Mouse (Mus musculus): ENCODE measurements at regions not wholly inside any gene's neighbourhood (a gene's known extent, or its start where the extent isn't known, plus 50 kb on each side); places are given as distances from the start of the nearest gene placed in this dataset.
A peak's percentile ranks its signal among the peaks of the same experiment; 100 is the strongest.

GRCm38 (mm10) chr9:115561207-115561606 lies 251.0 kb upstream of the Stt3b start:
- 0 out of 4 replicates have a peak, but pooled peaks have one; percentile 17 to 25 for ATAC-seq (replicated peaks in 1 of 2; ENCODE audit: insufficient read depth in 1 of 2, low FRiP score in 2 of 2, low TSS enrichment in 1 of 2, low read depth in 1 of 2, poor library complexity in 2 of 2, severe bottlenecking in 2 of 2)

DNA sequence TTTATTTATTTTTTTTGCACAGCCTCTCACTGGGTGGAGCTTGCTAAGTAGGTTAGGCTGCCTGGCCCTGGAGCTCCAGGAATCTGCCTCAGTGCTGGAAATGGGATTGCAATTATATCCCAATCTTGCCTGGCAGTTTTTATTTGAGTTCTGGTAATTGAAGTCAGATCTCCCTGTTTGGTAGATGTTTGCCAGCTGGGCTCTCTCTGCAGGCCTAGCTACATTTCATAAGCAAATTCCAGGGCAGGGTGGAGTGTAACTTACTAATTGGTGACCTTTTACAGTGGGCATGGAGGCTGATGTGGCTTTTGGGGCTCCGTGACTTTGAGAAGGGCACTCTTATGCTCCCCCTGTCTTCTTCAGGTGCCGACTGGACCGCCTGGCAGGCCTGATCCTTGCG lies 252.6 kb upstream of the Stt3b start:
- no peak for ATAC-seq (replicated peaks in 1 of 2; ENCODE audit: insufficient read depth in 1 of 2, low FRiP score in 2 of 2, low TSS enrichment in 1 of 2, low read depth in 1 of 2, poor library complexity in 2 of 2, severe bottlenecking in 2 of 2)

DNA sequence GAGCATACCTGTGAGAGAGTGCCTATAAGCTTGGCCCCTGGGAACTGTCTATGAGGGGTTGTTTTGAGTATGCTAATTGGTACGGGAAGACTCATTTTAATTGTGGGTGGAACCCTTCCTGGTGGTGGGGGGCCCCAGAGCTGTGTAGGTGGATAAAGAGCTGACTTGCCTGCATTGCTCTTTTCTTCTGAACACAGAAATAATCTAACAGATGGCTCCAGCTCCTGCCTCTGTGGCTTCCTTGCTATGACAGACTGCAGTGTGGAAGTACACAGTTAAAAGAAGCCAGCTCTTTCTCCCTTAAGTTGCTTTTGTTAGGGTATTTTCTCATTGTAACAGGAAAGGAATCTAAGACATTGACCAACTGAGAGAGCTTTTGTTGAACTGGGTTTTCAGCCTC lies 254.1 kb upstream of the Stt3b start:
- no peak for ATAC-seq (replicated peaks in 1 of 2; ENCODE audit: insufficient read depth in 1 of 2, low FRiP score in 2 of 2, low TSS enrichment in 1 of 2, low read depth in 1 of 2, poor library complexity in 2 of 2, severe bottlenecking in 2 of 2)

GRCm38 (mm10) chr9:115568693-115569334 lies 258.6 kb upstream of the Stt3b start:
- peak; percentile 70 to 71 for ATAC-seq (replicated peaks in 1 of 2; ENCODE audit: insufficient read depth in 1 of 2, low FRiP score in 2 of 2, low TSS enrichment in 1 of 2, low read depth in 1 of 2, poor library complexity in 2 of 2, severe bottlenecking in 2 of 2)

- ATAC-seq (replicated peaks in 1 of 2; ENCODE audit: insufficient read depth in 1 of 2, low FRiP score in 2 of 2, low TSS enrichment in 1 of 2, low read depth in 1 of 2, poor library complexity in 2 of 2, severe bottlenecking in 2 of 2), result no peak
Observed at GRCm38 (mm10) chr9:115570998-115571397, 260.8 kb upstream of the Stt3b start.

- no peak for ATAC-seq (replicated peaks in 1 of 2; ENCODE audit: insufficient read depth in 1 of 2, low FRiP score in 2 of 2, low TSS enrichment in 1 of 2, low read depth in 1 of 2, poor library complexity in 2 of 2, severe bottlenecking in 2 of 2)
Observed at GRCm38 (mm10) chr9:115581116-115581515, 270.9 kb upstream of the Stt3b start.

DNA sequence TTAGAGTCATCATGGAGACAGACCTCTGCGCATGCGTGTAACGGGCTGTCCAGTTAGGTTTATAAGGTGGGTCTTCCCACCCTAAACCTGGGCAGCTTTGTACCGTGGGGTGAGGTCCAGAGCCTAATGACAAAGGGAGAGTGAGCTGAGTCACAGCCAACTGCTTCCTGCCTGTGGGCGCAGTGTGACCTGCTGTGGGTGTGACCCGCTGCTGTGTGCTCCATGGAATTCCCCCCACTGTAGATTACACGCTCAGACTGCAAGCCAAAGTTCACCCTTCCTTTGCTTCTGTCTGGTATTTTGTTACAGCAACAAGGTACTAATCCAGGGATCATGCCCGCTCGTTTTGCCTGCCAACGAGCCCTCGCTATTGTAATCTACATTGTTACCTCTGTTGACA lies 273.3 kb upstream of the Stt3b start:
- no peak for ATAC-seq (replicated peaks in 1 of 2; ENCODE audit: insufficient read depth in 1 of 2, low FRiP score in 2 of 2, low TSS enrichment in 1 of 2, low read depth in 1 of 2, poor library complexity in 2 of 2, severe bottlenecking in 2 of 2)

GRCm38 (mm10) chr9:115584874-115585273 lies 274.7 kb upstream of the Stt3b start:
- no peak for ATAC-seq (replicated peaks in 1 of 2; ENCODE audit: insufficient read depth in 1 of 2, low FRiP score in 2 of 2, low TSS enrichment in 1 of 2, low read depth in 1 of 2, poor library complexity in 2 of 2, severe bottlenecking in 2 of 2)

GRCm38 (mm10) chr9:115592466-115592865 lies 282.2 kb upstream of the Stt3b start:
- ATAC-seq (replicated peaks in 1 of 2; ENCODE audit: insufficient read depth in 1 of 2, low FRiP score in 2 of 2, low TSS enrichment in 1 of 2, low read depth in 1 of 2, poor library complexity in 2 of 2, severe bottlenecking in 2 of 2), result no peak

DNA sequence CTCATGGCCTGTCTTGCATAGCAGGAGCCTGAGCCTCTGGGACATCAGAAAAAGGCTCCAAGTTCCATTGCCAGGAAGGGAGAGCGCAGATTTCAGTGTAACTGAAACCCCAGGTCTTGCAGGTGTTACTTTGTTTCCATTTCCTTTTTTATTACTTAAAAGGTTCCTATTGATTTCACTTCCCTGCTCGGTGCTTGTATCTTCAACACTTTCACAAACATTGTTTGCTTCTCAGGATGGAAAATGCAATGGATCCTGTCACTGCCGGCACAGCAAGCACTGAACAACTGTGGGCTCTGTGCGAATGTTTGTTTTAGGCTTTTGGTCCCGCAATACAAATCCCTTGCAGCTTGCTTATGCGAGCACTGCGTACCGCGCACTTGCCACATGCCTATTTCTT lies 290.0 kb upstream of the Stt3b start:
- no peak for ATAC-seq (replicated peaks in 1 of 2; ENCODE audit: insufficient read depth in 1 of 2, low FRiP score in 2 of 2, low TSS enrichment in 1 of 2, low read depth in 1 of 2, poor library complexity in 2 of 2, severe bottlenecking in 2 of 2)

GRCm38 (mm10) chr9:115600826-115601225 lies 290.6 kb upstream of the Stt3b start:
- ATAC-seq (replicated peaks in 1 of 2; ENCODE audit: insufficient read depth in 1 of 2, low FRiP score in 2 of 2, low TSS enrichment in 1 of 2, low read depth in 1 of 2, poor library complexity in 2 of 2, severe bottlenecking in 2 of 2), result no peak

DNA sequence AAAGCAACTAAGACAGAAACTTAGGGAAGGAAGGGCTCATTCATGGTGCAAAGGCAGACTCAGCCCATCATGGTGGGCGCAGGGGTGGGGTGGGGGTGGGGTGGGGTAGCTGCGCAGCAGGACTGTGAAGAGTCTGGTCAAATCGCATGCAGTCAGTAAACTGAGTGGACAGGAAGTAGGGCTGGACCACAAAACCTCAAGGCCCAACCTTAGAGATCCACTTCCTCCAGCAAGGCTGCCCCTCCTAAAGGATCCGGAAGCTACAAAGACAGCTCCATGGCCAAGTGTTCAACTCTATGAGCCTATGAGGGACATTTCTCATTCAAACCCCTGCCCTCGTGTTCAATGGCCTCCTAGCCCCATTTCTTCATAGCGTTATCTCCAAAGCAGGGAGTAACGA lies 292.6 kb upstream of the Stt3b start:
- ATAC-seq (replicated peaks in 1 of 2; ENCODE audit: insufficient read depth in 1 of 2, low FRiP score in 2 of 2, low TSS enrichment in 1 of 2, low read depth in 1 of 2, poor library complexity in 2 of 2, severe bottlenecking in 2 of 2), result no peak

- ATAC-seq (replicated peaks in 1 of 2; ENCODE audit: insufficient read depth in 1 of 2, low FRiP score in 2 of 2, low TSS enrichment in 1 of 2, low read depth in 1 of 2, poor library complexity in 2 of 2, severe bottlenecking in 2 of 2), result no peak
Observed at GRCm38 (mm10) chr9:115604450-115604849, 294.2 kb upstream of the Stt3b start.

DNA sequence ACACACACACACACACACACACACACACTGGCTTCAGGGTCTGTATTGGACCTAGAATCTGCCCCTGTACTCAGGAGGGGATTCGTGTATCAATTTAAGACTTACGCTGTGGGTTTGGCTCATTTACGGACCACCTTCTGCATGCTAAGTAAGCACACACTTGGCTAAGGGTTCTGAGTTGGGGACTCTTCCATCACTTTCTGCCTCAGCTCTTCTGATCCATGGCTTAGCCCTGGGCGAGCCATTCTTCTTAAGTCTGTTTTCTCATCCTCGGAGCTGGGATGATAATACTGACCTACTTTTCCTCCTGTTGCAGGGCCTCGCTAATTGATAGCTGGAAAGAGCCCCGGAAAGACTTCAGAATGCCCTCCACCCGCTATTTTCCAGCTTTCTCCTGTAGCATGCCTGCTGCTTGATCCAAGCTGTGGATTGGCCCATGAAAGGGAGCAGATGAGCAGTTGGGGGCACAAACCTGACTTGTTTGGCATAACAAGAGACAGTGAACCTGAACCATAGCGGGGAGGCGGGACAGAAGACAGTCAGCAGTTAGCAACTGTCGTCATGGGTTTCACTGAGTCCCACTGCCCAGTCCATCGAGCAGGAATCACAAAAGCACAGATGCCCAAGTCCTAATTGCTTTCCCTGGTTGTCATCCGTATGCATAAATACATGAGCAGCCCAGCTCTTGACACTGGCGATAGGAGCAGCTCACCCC lies 294.9 kb upstream of the Stt3b start:
- no peak for ATAC-seq (replicated peaks in 1 of 2; ENCODE audit: insufficient read depth in 1 of 2, low FRiP score in 2 of 2, low TSS enrichment in 1 of 2, low read depth in 1 of 2, poor library complexity in 2 of 2, severe bottlenecking in 2 of 2)

DNA sequence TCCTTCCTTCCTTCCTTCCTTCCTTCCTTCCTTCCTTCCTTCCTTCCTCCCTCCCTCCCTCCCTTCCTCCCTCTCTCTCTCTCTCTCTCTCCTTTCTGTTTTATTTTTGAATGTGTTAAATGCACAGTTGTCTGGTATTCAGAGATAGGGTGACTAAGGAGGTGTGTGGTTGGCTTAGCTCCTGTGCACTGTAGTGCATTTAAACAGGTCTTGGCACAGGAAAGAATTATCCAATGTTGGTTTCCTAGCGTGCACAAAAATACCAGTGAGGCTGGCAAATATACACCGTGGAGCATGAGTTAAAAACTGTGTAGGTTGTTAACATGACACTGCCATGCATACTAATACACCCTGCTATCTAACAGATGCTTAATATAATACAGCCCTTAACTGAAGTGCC lies 297.7 kb upstream of the Stt3b start:
- ATAC-seq (replicated peaks in 1 of 2; ENCODE audit: insufficient read depth in 1 of 2, low FRiP score in 2 of 2, low TSS enrichment in 1 of 2, low read depth in 1 of 2, poor library complexity in 2 of 2, severe bottlenecking in 2 of 2), result no peak

- peak; percentile 72 to 78 for ATAC-seq (replicated peaks in 1 of 2; ENCODE audit: insufficient read depth in 1 of 2, low FRiP score in 2 of 2, low TSS enrichment in 1 of 2, low read depth in 1 of 2, poor library complexity in 2 of 2, severe bottlenecking in 2 of 2)
Observed at GRCm38 (mm10) chr9:115608377-115608776, 298.2 kb upstream of the Stt3b start.

GRCm38 (mm10) chr9:115609904-115610303 lies 299.4 kb upstream of the Gadl1 start:
- ATAC-seq (replicated peaks in 1 of 2; ENCODE audit: insufficient read depth in 1 of 2, low FRiP score in 2 of 2, low TSS enrichment in 1 of 2, low read depth in 1 of 2, poor library complexity in 2 of 2, severe bottlenecking in 2 of 2), result 0 out of 4 replicates have a peak, but pooled peaks of 1 of the 2 experiments have one; percentile 9

- peak; percentile 54 to 61 for ATAC-seq (replicated peaks in 1 of 2; ENCODE audit: insufficient read depth in 1 of 2, low FRiP score in 2 of 2, low TSS enrichment in 1 of 2, low read depth in 1 of 2, poor library complexity in 2 of 2, severe bottlenecking in 2 of 2)
Observed at GRCm38 (mm10) chr9:115611713-115612112, 297.5 kb upstream of the Gadl1 start.

- ATAC-seq (replicated peaks in 1 of 2; ENCODE audit: insufficient read depth in 1 of 2, low FRiP score in 2 of 2, low TSS enrichment in 1 of 2, low read depth in 1 of 2, poor library complexity in 2 of 2, severe bottlenecking in 2 of 2), result no peak
Observed at GRCm38 (mm10) chr9:115612908-115613307, 296.3 kb upstream of the Gadl1 start.
